Mouse (Mus musculus): ENCODE measurements around the gene Izumo1r. TPM values are rescaled to one million over a fixed set of nuclear protein-coding genes. Genes with fewer than 3 reads are reported as not detected.

Gene Izumo1r
- total and polyA plus RNA-seq, 3 experiments: not detected

- Histone ChIP-seq H3K9ac (ENCODE audit: control insufficient read depth, low read depth, low read length, poor library complexity, severe bottlenecking) (no peak overlapping the region), H3K27ac (ENCODE audit: control insufficient read depth, low read depth, low read length) (no peak overlapping the region), H3K9me3 (replicated peaks; ENCODE audit: insufficient read depth, low read length) (no peaks in the 10 kb centered on the region), H3K79me2 (ENCODE audit: control insufficient read depth, insufficient read depth, low read length, poor library complexity) (no peaks in the 10 kb centered on the region), H3K4me1 (ENCODE audit: control insufficient read depth in 1 of 2, insufficient read depth in 2 of 2, low read length in 2 of 2) (no peaks in the 10 kb centered on the region), H3K4me3 (ENCODE audit: control insufficient read depth in 1 of 2, insufficient read depth in 1 of 2, low read depth in 2 of 2, low read length in 2 of 2) (no peak overlapping the region), H3K36me3 (ENCODE audit: control insufficient read depth in 1 of 2, insufficient read depth in 2 of 2, low read length in 2 of 2) (no peaks in the 10 kb centered on the region), H3K27me3 (ENCODE audit: control insufficient read depth in 1 of 2, insufficient read depth in 2 of 2, low read length in 2 of 2) (peaks cover 10 to 24% of the 10 kb centered on the region in 2 experiments)
- TF ChIP-seq MYC (IDR thresholded peaks at IDR 0.05; ENCODE audit: low read depth, low read length) (no peak), CHD2 (IDR thresholded peaks at IDR 0.05; ENCODE audit: low read length) (no peak), ELF1 (IDR thresholded peaks at IDR 0.05; ENCODE audit: low read depth, low read length) (no peak), CHD1 (IDR thresholded peaks at IDR 0.05; ENCODE audit: low read depth, low read length) (no peak), USF1 (IDR thresholded peaks at IDR 0.05; ENCODE audit: low read depth, low read length) (no peak), NELFE (IDR thresholded peaks at IDR 0.05; ENCODE audit: low read depth, low read length) (no peak), MAFK (IDR thresholded peaks at IDR 0.05; ENCODE audit: borderline replicate concordance, low read depth, low read length) (no peak), CTCF (IDR thresholded peaks at IDR 0.05 in 2 of 3, conservative IDR thresholded peaks at IDR 0.05 in 1 of 3; ENCODE audit: control insufficient read depth in 1 of 3, insufficient read depth in 1 of 3, low read depth in 2 of 3, low read length in 3 of 3, poor library complexity in 1 of 3, severe bottlenecking in 1 of 3) (no peak), SMC3 (IDR thresholded peaks at IDR 0.05; ENCODE audit: low read depth, low read length) (no peak), MXI1 (IDR thresholded peaks at IDR 0.05; ENCODE audit: low read depth, low read length) (no peak), RAD21 (IDR thresholded peaks at IDR 0.05; ENCODE audit: low read depth, low read length) (no peak), SIN3A (IDR thresholded peaks at IDR 0.05; ENCODE audit: low read length) (no peak), NRF1 (IDR thresholded peaks at IDR 0.05; ENCODE audit: insufficient read depth, low read depth, low read length, poor library complexity, severe bottlenecking) (no peak), HCFC1 (IDR thresholded peaks at IDR 0.05; ENCODE audit: low read depth, low read length) (no peak), TAL1 (IDR thresholded peaks at IDR 0.05; ENCODE audit: low read length) (no peak), ZMIZ1 (IDR thresholded peaks at IDR 0.05; ENCODE audit: low read depth, low read length) (no peak), MEF2A (IDR thresholded peaks at IDR 0.05; ENCODE audit: extremely low read depth, insufficient replicate concordance, low read depth, low read length, poor library complexity, severe bottlenecking) (no peak), TBP (IDR thresholded peaks at IDR 0.05; ENCODE audit: low read depth, low read length) (no peak)
- DNase-seq (ENCODE audit: low read depth, low spot score): no peak
Observed at GRCm38 (mm10) chr9:14909981-14910380, 6.2 kb upstream of the Izumo1r start.

DNA sequence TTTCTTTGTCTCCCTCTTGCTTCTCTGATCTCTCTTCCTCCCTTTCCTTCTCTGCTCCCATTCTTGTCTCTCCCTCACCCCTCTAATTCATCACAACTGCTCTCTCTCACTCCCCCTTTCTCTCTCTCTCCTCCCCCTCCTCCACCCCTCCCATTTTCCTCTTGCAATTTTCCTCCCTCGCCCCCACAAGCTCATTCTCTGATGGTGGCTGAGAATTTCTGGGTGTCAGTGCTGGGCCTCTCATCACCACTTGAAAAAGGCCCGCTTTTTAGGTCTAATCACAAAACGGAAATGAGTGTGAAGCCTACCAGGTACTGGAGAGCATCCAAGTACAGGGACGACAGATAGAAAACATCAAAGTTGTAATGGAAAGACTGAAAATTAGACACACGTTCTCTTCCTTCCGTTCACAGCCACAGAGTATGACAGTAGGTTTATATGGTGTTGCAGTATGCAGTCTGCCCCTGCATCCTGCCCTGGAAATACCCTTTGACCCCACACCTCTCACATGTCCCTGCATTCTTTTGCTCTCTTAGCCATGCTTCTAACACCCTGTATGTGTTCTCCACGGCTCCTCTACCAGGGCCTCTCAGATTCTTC is 4.2 kb upstream of the Izumo1r start:
- no peak for TF ChIP-seq SIN3A (IDR thresholded peaks at IDR 0.05; ENCODE audit: low read length)
- Histone ChIP-seq H3K79me2 (ENCODE audit: control insufficient read depth, insufficient read depth, low read length, poor library complexity) (no peaks in the 10 kb centered on the region), H3K27ac (ENCODE audit: control insufficient read depth, low read depth, low read length) (no peak overlapping the region), H3K36me3 (ENCODE audit: control insufficient read depth in 1 of 2, insufficient read depth in 2 of 2, low read length in 2 of 2) (no peaks in the 10 kb centered on the region), H3K9ac (ENCODE audit: control insufficient read depth, low read depth, low read length, poor library complexity, severe bottlenecking) (no peak overlapping the region), H3K27me3 (ENCODE audit: control insufficient read depth in 1 of 2, insufficient read depth in 2 of 2, low read length in 2 of 2) (peaks cover 15 to 28% of the 10 kb centered on the region in 2 experiments), H3K9me3 (replicated peaks; ENCODE audit: insufficient read depth, low read length) (no peaks in the 10 kb centered on the region), H3K4me3 (ENCODE audit: control insufficient read depth in 1 of 2, insufficient read depth in 1 of 2, low read depth in 2 of 2, low read length in 2 of 2) (no peak overlapping the region), H3K4me1 (ENCODE audit: control insufficient read depth in 1 of 2, insufficient read depth in 2 of 2, low read length in 2 of 2) (no peaks in the 10 kb centered on the region)
- no peak for DNase-seq (ENCODE audit: low read depth, low spot score)

Data from MEL (cell line).